Mouse (Mus musculus) cerebellum, adult 2 months (tissue): ENCODE data around the gene Pex5l. TPM values are rescaled to one million over a fixed set of nuclear protein-coding genes. Genes with fewer than 3 reads are reported as not detected.

Source experiments
- DNase-seq, 2 experiments: peaks; one replicate each; pipeline ENCODE4 v3.0.0; 2021
- H3K27ac ChIP-seq: fragments of 200-500 bp; 2 replicates; pipeline ENCODE4 v1.5.1; 2012; ENCODE audit warnings: low read length, control low read depth, inconsistent platforms; ENCODE audit not compliant: insufficient read depth
- H3K27me3 ChIP-seq: fragments of 200-500 bp; 2 replicates; pipeline ENCODE4 v1.6.1; 2012; ENCODE audit warnings: inconsistent platforms, mild to moderate bottlenecking, low read length, moderate library complexity; ENCODE audit not compliant: control insufficient read depth, insufficient read depth
- H3K4me1 ChIP-seq: fragments of 200-500 bp; 2 replicates; pipeline ENCODE4 v1.6.1; 2011; ENCODE audit warnings: low read length; ENCODE audit not compliant: control insufficient read depth, insufficient read depth
- H3K4me3 ChIP-seq: fragments of 200-500 bp; replicated peaks from 2 replicates; pipeline ENCODE3; 2011; ENCODE audit warnings: mild to moderate bottlenecking, low read depth, low read length, control low read depth; ENCODE audit not compliant: insufficient read depth
- CTCF ChIP-seq: fragments of 200-500 bp; IDR thresholded peaks from 2 replicates; pipeline ENCODE4 v1.5.1; 2011; ENCODE audit warnings: low read depth, mild to moderate bottlenecking, control low read depth, low read length, moderate library complexity, borderline replicate concordance; ENCODE audit not compliant: insufficient read depth
- POLR2A ChIP-seq: fragments of 200-500 bp; IDR thresholded peaks from 2 replicates; pipeline ENCODE4 v1.6.1; 2011; ENCODE audit warnings: low read length, control low read depth, borderline replicate concordance; ENCODE audit not compliant: insufficient read depth
- WGBS: fragments of 180-500 bp; shearing (Covaris S2); methylation state at CpG from one replicate; pipeline ENCODE4 v1.1.7; 2018; 5-methylcytosine and 5-hydroxymethylcytosine counted together
- polyA plus RNA-seq: library from polyadenylated mRNA; depleted of rRNA; stranded (reverse); fragments of >200 nt; gene quantifications from 2 replicates; pipeline ENCODE4 v1.2.3, GENCODE M21; 2012

The Pex5l gene
- polyA plus RNA-seq, 1 experiment = 121 TPM

DNA sequence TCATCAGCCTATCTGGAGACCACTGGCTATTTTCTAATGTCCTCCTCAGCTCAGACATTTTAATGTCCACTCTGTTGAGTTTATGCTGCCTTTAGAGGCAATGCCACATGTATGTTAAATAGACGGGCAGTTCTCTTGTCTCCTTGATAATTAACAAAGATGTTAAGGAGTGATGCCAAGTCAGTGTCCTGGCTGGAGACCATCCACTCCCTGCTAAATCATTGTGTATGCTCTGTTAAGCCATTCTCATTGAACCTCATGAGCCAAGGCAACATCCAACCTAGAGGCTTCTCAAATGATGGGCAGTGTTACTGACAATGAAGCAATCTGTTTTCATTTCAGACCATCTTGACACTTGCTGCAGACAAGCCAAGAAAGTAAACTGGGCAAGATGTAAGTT lies 63.4 kb downstream of the Pex5l start:
- no peak for DNase-seq
- Histone ChIP-seq H3K27ac (no peak overlapping the region), H3K27me3 (no peaks in the 10 kb centered on the region; the same call in 1 of the 2 replicates), H3K4me1 (no peaks in the 10 kb centered on the region), H3K4me3 (no peak overlapping the region)
- no peak for TF ChIP-seq POLR2A
- 7% methylated on average over 1 of the region's 1 CpGs for WGBS

DNA sequence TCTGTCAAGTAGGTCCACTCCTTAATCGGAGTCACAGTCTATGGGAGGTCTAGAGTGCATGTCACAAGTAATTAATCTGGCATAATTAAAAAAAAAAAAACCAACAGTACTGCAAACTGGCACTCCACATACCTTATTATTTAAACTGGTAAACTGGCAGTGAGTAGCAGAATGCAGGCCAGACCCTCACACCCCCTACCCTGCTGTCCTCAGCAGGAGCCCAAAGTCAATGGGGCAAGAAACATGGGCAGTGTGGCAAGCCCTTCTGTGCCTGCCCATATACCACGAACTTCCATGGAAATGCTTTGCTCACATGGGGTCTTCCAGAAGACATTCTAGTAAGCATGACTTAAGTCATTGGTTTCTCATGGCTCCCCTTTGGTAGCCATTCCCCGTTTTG lies 63.9 kb downstream of the Pex5l start:
- TF ChIP-seq CTCF (no peak), POLR2A (no peak)
- no peak for DNase-seq
- no peak overlapping the region for H3K27ac ChIP-seq
- no peaks in the 10 kb centered on the region; the same call in 1 of the 2 replicates for H3K27me3 ChIP-seq
- whole genome bisulfite sequencing = 10% methylated on average over 3 of the region's 3 CpGs
- H3K4me1 ChIP-seq = no peaks in the 10 kb centered on the region
- no peak overlapping the region for H3K4me3 ChIP-seq

DNA sequence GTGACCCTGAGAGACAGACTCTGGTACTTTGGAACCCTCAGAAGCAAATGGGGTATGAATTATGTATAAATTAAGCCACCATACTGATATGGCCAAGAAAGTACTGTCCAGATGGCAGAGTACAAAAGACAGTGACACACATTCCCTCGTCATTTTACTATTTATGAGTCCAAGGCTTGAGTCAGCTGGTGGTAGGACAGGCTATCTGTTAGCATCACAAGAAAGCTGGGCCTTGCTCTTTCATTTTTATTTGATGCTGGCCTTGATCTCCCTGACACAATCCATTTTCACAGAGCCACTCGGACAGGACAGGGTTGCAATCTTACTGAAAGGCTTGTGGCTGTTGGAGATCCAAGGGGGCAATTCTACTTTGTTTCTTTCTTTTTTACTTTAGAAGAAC lies 67.4 kb downstream of the Pex5l start:
- TF ChIP-seq CTCF (no peak), POLR2A (no peak)
- 44% methylated on average over 2 of the region's 2 CpGs for WGBS
- Histone ChIP-seq H3K27ac (no peak overlapping the region), H3K4me3 (no peak overlapping the region), H3K4me1 (no peaks in the 10 kb centered on the region), H3K27me3 (no peaks in the 10 kb centered on the region; the same call in 1 of the 2 replicates)
- DNase-seq = no peak

DNA sequence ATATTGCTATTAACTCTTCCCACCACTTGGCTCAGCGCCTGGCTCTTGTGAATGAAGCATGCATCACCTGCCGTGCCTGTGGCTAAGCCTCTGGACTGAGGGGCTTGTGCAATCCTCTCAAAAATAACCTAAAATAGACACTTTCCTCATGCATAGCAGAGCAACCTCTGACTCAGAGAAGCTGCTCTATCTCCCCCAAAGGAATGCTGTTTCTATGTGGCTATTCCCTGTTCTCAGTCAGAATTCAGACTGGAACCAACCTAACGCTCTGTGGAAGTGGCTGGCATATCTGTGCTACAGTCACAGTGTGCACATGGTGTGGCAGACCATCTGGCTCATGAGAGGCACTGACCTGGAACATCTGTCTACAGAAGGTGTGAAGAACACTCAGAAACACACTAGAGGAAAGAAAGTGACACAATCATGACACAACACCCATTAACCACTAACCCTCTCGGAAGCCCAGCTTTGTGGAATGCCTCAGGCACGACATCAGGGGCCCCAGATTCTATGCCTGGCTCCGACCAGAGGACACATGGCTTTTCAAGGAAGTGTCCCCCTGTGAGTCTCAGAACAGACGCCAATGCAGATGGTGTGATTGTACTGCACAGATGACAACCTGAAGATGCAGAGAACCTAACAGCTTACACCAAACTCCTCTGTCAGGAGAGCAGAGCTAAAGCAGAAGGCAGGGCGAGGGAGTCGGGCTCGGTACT lies 68.6 kb downstream of the Pex5l start:
- Histone ChIP-seq H3K27me3 (no peaks in the 10 kb centered on the region; the same call in 1 of the 2 replicates), H3K4me1 (no peaks in the 10 kb centered on the region), H3K4me3 (no peak overlapping the region), H3K27ac (peak overlapping the region; percentile 13; the same call in 1 of the 2 replicates)
- TF ChIP-seq CTCF = no peak
- no peak for TF ChIP-seq POLR2A
- 14% methylated on average over 10 of the region's 10 CpGs for WGBS
- no peak for DNase-seq

DNA sequence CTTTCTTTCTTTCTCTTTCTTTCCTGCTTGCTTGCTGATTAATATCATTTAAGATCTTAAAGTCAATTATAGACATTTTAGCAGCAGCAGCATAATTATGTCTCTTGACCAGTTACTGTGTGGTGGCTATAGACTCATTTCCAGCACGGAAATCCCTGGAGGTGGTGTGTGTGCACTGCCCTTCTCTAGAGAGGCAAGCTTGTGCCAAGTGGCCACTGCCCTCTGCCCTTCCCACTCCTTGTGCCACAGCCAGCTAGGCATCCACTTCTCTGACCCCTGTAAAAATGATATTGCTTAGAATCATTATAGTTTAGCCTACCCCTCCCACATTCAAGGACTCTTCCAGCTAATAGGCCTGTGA lies 69.2 kb downstream of the Pex5l start:
- DNase-seq = no peak
- no peaks in the 10 kb centered on the region; the same call in 1 of the 2 replicates for H3K27me3 ChIP-seq
- WGBS = 9% methylated on average over 1 of the region's 1 CpGs
- TF ChIP-seq POLR2A (no peak), CTCF (no peak)
- no peak overlapping the region for H3K27ac ChIP-seq
- H3K4me3 ChIP-seq = no peak overlapping the region
- H3K4me1 ChIP-seq = no peaks in the 10 kb centered on the region

DNA sequence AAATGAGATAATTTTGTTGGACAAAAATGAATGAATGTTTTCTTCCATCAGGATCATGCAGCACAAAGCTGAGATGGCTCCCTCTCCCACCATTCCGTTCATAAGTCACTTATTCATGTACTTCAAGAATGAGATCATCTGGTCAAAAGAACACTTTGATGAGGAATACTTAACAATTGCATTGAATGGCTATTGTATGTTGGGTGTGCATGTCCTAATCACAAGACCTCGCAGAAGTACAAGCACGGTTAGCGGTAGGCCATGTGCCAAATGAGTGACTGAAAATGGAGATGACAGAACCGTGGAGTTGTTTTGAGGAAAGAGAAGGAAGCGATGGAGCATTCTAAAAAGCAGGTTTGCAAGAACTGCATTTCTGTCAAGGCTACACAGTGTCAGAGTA lies 72.3 kb downstream of the Pex5l start:
- Histone ChIP-seq H3K4me1 (no peaks in the 10 kb centered on the region), H3K4me3 (no peak overlapping the region), H3K27me3 (no peaks in the 10 kb centered on the region; the same call in 1 of the 2 replicates), H3K27ac (peak overlapping the region; percentile 50; the same call in 1 of the 2 replicates)
- no peak for TF ChIP-seq CTCF
- no peak for TF ChIP-seq POLR2A
- peak in 1 of 2 experiments; percentile 12 for DNase-seq
- 63% methylated on average over 6 of the region's 6 CpGs for WGBS

DNA sequence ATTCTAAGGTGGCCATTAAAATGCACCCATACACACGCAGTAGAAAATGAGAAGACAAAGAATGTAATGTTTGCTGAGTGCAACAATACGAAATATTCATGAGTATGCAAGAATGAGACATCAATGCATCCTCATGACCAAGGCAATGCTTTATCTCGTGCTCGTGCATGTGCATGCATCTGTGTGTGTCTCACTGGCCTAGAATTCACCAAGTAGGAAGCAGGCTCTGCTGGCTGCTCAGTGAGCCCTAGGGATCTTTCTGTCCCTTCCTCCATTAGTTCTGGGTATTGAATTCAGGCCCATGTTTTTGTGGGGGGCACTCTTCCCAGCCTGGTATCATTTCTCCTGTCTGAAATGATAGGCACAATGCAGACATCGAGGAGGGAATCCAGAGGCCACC lies 74.9 kb downstream of the Pex5l start:
- Histone ChIP-seq H3K27ac (no peak overlapping the region), H3K27me3 (no peaks in the 10 kb centered on the region; the same call in 1 of the 2 replicates), H3K4me3 (no peak overlapping the region), H3K4me1 (no peaks in the 10 kb centered on the region)
- TF ChIP-seq POLR2A (no peak), CTCF (no peak)
- WGBS = 73% methylated on average over 5 of the region's 5 CpGs
- DNase-seq = no peak

DNA sequence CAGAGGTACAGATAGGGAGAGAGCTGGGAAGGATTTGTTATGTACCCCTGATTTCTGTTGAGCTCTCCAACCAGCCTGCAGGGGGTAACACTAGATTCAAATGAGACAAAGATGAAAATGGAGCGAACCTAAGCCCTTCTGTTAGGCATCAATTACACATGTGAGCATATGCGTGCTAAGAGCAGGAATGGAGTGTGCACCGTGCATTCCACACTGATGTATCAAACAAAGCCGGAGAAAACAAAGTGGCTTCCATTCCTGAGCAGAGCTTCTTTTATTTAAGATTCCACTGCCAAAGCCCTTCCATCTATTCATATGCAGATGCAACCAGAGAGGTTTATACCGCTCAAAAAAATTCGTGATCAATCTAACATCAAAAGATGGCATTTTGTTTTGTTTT lies 79.5 kb downstream of the Pex5l start:
- 18% methylated on average over 6 of the region's 6 CpGs for WGBS
- no peaks in the 10 kb centered on the region; the same call in 1 of the 2 replicates for H3K27me3 ChIP-seq
- TF ChIP-seq POLR2A = no peak
- TF ChIP-seq CTCF = no peak
- no peak for DNase-seq
- H3K4me3 ChIP-seq = no peak overlapping the region
- H3K4me1 ChIP-seq = no peaks in the 10 kb centered on the region
- no peak overlapping the region for H3K27ac ChIP-seq
